Mouse (Mus musculus) intestine, postnatal 0 days (tissue): ENCODE measurements around the gene Fgd5. TPM values are rescaled to one million over a fixed set of nuclear protein-coding genes. Genes with fewer than 3 reads are reported as not detected.

Experiments used
- ATAC-seq: fragments of 200-750 bp; cut with Nextera tagmentation; 2 replicates; pipeline ENCODE4 v1.8.0; 2017; ENCODE audit warnings: mild to moderate bottlenecking, moderate TSS enrichment, moderate library complexity
- H3K27ac ChIP-seq: fragments of 300-500 bp; sonication (generic); 2 replicates; pipeline ENCODE4 v1.5.1; 2014; ENCODE audit warnings: mild to moderate bottlenecking, low read depth, low read length, moderate library complexity
- H3K27me3 ChIP-seq: fragments of 300-500 bp; sonication (generic); replicated peaks from 2 replicates; pipeline ENCODE4 v1.6.1; 2014; ENCODE audit warnings: low read length, mixed read lengths; ENCODE audit not compliant: control insufficient read depth, insufficient read depth
- H3K36me3 ChIP-seq: fragments of 300-500 bp; sonication (generic); 2 replicates; pipeline ENCODE4 v1.6.1; 2014; ENCODE audit warnings: mild to moderate bottlenecking, moderate library complexity; ENCODE audit not compliant: control insufficient read depth, insufficient read depth
- H3K4me1 ChIP-seq: fragments of 300-500 bp; sonication (generic); replicated peaks from 2 replicates; pipeline ENCODE4 v1.6.1; 2014; ENCODE audit warnings: antibody characterized with exemption, low read length, mixed read lengths; ENCODE audit not compliant: control insufficient read depth, insufficient read depth
- H3K4me2 ChIP-seq: fragments of 300-500 bp; sonication (generic); replicated peaks from 2 replicates; pipeline ENCODE4 v1.6.1; 2014; ENCODE audit warnings: low read depth, mild to moderate bottlenecking, moderate library complexity
- H3K4me3 ChIP-seq: fragments of 300-500 bp; sonication (generic); 2 replicates; pipeline ENCODE4 v1.5.1; 2014; ENCODE audit warnings: low read depth, low read length
- H3K9ac ChIP-seq: fragments of 300-500 bp; sonication (generic); 2 replicates; pipeline ENCODE4 v1.6.1; 2014; ENCODE audit warnings: mild to moderate bottlenecking, low read depth, low read length
- H3K9me3 ChIP-seq: fragments of 300-500 bp; sonication (generic); 2 replicates; pipeline ENCODE4 v1.6.1; 2016; ENCODE audit warnings: mixed run types; ENCODE audit not compliant: control insufficient read depth
- CTCF ChIP-seq: sonication (generic); IDR thresholded peaks from 2 replicates; pipeline ENCODE4 v1.5.1; 2016; ENCODE audit warnings: low read depth, mild to moderate bottlenecking, control low read depth, antibody characterized with exemption, moderate library complexity
- WGBS: fragments of 180-500 bp; shearing (Covaris S2); extraction: QIAGEN DNeasy Blood & Tissue Kit; methylation state at CpG from one replicate; pipeline ENCODE4 v1.1.7; 2014; 5-methylcytosine and 5-hydroxymethylcytosine counted together
- polyA plus RNA-seq: library from polyadenylated mRNA; unstranded; fragments of >200 nt; fragmentation: Nextera tagmentation; extraction: Ambion mirVana; gene quantifications from 2 replicates; pipeline ENCODE4 v1.2.1, GENCODE M21; 2015

Fgd5 gene
- polyA plus RNA-seq, 1 experiment from 2014 or later = 3.3 TPM

DNA sequence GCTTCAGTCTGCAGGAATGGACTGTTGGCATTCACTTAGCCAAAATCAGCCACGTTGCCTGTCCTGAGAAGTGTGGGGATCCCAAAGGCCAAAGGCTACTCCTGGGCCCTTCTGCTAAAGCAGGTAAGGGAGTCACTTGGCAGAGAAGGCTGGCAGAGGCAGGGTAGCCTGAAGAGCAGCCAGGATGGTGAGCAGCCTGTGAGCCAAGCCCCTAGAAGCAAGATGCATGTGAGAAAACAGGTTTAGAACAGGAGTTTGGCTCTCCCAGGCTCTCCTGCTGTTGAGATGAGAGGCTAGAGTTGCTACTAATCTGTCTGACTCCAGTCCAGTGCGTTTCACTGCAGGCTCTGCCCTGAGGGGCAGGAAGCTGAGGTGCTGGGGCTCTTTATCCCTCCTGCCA is 25.0 kb downstream of the Fgd5 start:
- H3K36me3 ChIP-seq = no peaks in the 10 kb centered on the region

DNA sequence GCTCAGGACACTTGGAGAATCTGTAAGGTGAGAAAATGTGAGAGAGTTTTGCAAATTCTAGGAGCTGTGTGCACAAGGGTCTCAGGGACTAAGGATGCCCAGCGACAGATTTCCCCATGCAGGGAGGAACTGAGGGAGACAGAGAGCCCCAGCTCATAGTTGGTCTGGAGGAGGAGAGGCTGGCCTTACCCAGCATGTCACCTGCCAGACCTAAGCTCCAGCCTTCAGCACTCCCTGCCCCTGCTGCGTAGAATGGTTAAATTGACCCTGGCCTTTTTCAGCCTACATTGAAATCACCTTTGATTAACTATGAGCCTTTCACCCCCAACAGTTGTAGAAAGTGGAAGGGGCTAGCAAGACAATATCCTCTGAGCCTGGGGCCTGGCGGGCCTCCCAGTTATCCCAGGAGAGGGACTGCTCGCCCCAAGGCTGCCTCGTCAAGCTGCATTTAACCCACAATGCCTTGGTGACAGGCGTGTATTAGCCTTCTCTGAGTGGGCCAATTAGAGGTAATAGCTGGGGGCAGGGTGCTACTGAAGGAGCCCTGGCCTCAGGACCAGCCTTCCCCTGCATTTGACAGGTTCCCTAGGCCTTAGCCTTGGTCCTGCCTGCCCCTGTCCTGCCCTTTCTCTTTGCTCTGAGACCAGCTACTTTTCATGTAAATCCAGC is 25.6 kb downstream of the Fgd5 start:
- Histone ChIP-seq H3K4me3 (no peak overlapping the region), H3K4me2 (no peak overlapping the region), H3K9ac (no peak overlapping the region), H3K27ac (no peak overlapping the region), H3K4me1 (no peaks in the 10 kb centered on the region), H3K27me3 (no peaks in the 10 kb centered on the region), H3K9me3 (no peaks in the 10 kb centered on the region), H3K36me3 (no peaks in the 10 kb centered on the region)
- TF ChIP-seq CTCF = no peak
- no peak for ATAC-seq
- 55% methylated on average over 6 of the region's 6 CpGs for WGBS

More for the DNA sequence above, 25.0 kb downstream of the Fgd5 start:
- no peak overlapping the region for H3K27ac ChIP-seq
- H3K4me1 ChIP-seq = no peaks in the 10 kb centered on the region
- TF ChIP-seq CTCF = no peak
- no peak overlapping the region for H3K4me2 ChIP-seq
- H3K9ac ChIP-seq = no peak overlapping the region
- no peak overlapping the region for H3K4me3 ChIP-seq
- H3K27me3 ChIP-seq = no peaks in the 10 kb centered on the region
- no peak for ATAC-seq
- WGBS = 46% methylated on average over 2 of the region's 2 CpGs
- H3K9me3 ChIP-seq = no peaks in the 10 kb centered on the region

DNA sequence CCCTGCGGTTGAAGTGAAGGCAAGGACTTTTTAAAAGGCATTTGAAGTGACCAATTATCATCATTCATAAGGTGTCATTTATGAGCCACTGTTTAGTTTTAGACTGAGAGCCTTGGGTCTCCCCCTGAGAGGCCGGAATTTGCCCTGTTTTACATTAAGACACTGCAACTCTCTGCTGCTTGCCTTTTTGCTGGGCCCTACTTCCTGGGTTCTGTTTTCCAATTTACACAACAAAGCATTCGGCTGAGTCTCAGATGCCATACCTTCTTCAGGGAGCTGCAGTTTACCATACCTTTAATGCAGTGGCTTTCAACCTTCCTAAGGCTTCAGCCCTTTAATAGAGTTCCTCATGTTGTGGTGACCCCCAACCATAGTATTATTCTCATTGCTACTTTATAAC is 26.1 kb downstream of the Fgd5 start:
- H3K4me3 ChIP-seq = no peak overlapping the region
- no peaks in the 10 kb centered on the region for H3K36me3 ChIP-seq
- H3K9me3 ChIP-seq = no peaks in the 10 kb centered on the region
- 64% methylated on average over 3 of the region's 3 CpGs for WGBS
- H3K9ac ChIP-seq = no peak overlapping the region
- H3K27ac ChIP-seq = no peak overlapping the region
- H3K4me2 ChIP-seq = no peak overlapping the region
- H3K4me1 ChIP-seq = no peaks in the 10 kb centered on the region
- ATAC-seq = no peak
- no peak for TF ChIP-seq CTCF
- no peaks in the 10 kb centered on the region for H3K27me3 ChIP-seq

DNA sequence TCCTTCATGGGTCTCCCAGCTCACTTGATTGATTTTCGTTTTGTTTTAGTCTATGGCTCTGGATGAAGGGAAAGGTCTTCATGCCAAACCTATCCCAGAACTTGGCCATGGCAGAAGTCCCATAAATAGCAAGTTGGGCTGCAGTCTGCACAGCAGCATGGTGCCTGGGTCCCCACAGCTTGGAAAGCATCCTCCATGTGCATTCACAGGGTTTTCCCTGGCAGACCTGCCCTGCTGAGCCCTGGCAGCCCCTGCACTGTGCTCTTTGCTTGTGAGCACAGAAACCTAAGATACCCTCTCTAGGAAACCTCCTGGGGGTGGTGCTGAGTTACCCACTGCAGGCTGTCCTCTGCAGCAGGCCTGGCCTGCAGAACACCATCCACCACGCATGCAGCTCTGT is 32.2 kb downstream of the Fgd5 start:
- no peak for ATAC-seq
- Histone ChIP-seq H3K9ac (no peak overlapping the region), H3K9me3 (no peaks in the 10 kb centered on the region), H3K27me3 (no peaks in the 10 kb centered on the region), H3K4me1 (no peaks in the 10 kb centered on the region), H3K36me3 (no peaks in the 10 kb centered on the region), H3K4me2 (no peak overlapping the region), H3K27ac (no peak overlapping the region), H3K4me3 (no peak overlapping the region)
- WGBS = 84% methylated on average over 2 of the region's 2 CpGs
- TF ChIP-seq CTCF = no peak

DNA sequence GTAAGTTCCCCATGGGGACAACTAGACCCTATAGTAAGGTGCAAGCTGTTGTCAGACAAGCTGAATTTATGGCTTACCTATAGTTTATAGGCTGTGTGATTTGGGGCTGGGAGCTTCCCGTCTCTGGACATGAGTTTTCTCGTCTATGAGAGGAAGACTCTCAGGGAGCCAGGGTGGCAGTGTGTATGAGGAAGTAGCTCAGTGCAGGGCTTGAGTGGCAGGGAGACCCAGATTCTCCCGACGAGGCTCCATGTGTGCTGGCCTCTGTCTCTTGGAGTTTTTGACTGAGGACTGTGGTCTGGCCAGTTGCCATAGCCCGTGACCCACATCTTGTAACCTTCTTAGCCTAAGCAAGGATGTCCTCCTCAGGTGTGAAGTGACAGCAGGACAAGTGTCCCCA is 33.7 kb downstream of the Fgd5 start:
- 65% methylated on average over 5 of the region's 5 CpGs for WGBS
- Histone ChIP-seq H3K27me3 (no peaks in the 10 kb centered on the region), H3K4me2 (no peak overlapping the region), H3K4me3 (no peak overlapping the region), H3K27ac (no peak overlapping the region), H3K9ac (no peak overlapping the region), H3K9me3 (no peaks in the 10 kb centered on the region), H3K4me1 (no peaks in the 10 kb centered on the region), H3K36me3 (no peaks in the 10 kb centered on the region)
- no peak for TF ChIP-seq CTCF
- ATAC-seq = no peak

DNA sequence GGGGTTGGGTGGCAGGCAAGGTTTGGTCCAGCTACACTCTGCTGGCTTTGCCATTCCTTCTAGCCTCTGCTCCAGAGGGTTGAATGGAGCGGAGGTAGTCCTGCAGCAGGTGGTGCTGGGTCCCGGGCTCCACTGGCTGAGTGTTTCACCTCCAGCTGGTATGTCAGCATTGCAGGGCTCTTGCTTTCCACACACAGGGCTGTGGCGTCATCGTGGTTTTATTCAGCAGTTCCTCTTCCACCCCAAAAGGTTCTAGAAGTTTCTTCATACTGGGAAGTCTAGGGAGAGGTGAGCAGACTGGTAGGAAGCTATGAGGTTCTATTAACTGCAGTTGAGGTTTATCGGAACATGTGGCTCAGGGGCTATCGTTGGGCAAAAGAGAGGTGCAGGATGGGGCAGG is 34.4 kb downstream of the Fgd5 start:
- ATAC-seq = no peak
- no peak overlapping the region for H3K4me2 ChIP-seq
- H3K9ac ChIP-seq = no peak overlapping the region
- H3K4me1 ChIP-seq = no peaks in the 10 kb centered on the region
- no peak overlapping the region for H3K4me3 ChIP-seq
- no peak for TF ChIP-seq CTCF
- no peaks in the 10 kb centered on the region for H3K9me3 ChIP-seq
- 88% methylated on average over 6 of the region's 6 CpGs for WGBS
- no peak overlapping the region for H3K27ac ChIP-seq
- H3K36me3 ChIP-seq = no peaks in the 10 kb centered on the region
- no peaks in the 10 kb centered on the region for H3K27me3 ChIP-seq

DNA sequence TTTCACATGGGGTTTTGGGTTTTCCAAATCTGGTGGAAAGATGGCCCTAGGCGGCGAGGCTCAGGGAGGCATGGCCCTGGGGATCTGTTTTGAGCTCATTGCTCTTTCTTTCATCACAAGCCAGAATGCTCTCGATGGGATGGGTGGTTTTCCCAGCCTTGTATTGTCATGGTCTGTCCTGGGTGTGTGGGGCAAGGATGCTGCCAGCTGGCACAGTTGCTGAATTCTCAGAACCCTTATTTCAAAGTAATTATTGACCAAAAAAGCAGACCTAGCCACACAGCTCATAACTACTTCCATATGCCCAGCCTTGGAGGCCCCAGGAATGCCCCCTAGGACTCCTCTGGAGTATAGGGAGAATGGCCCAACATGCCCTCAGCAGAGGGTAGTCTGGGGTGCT is 34.9 kb downstream of the Fgd5 start:
- Histone ChIP-seq H3K4me1 (no peaks in the 10 kb centered on the region), H3K4me3 (no peak overlapping the region), H3K4me2 (no peak overlapping the region), H3K36me3 (no peaks in the 10 kb centered on the region), H3K27me3 (no peaks in the 10 kb centered on the region), H3K9ac (no peak overlapping the region), H3K27ac (no peak overlapping the region), H3K9me3 (no peaks in the 10 kb centered on the region)
- no peak for ATAC-seq
- TF ChIP-seq CTCF = no peak
- WGBS = 82% methylated on average over 3 of the region's 3 CpGs
